Comparison of ENCODE assay signal across 8 mouse cellular contexts in the genomic region with DNA sequence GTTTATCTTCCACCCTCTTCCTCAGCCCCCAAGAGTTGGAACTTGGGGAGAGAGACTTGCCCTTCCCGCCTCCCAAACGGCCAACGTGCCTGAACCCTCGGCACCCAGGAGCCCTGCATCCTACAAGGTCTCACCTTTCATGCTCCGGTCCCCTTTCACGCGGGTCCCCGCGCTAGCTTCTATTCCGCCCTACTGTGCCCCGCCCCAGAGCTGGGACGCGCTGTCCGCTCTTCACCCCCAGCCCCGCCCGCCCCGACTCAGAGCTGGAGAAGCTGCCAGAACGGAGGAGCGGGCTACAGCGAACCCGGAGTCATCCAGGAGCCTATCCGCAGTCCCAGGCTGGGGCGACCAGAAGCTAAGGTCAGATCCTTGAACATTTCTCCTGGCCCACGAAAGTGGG. TPM values are rescaled to one million over a fixed set of nuclear protein-coding genes. Genes with fewer than 3 reads are reported as not detected.
A peak's percentile ranks its signal among the peaks of the same experiment; 100 is the strongest.
DNase-seq lines count a peak whose midpoint lies in the region; ATAC-seq and TF ChIP-seq lines count a peak whose summit lies in the region.

Gene Duoxa1, minus strand, starts transcription at position 195 of the 400 bp plus-strand sequence.

- WGBS in liver, adult 2 months, result 17% methylated on average over 24 of the region's 24 CpGs
- WGBS in forebrain, embryonic 10.5 days, result 2% methylated on average over 24 of the region's 24 CpGs
- WGBS in intestine, postnatal 0 days, result 4% methylated on average over 24 of the region's 24 CpGs
- 6% methylated on average over 24 of the region's 24 CpGs for WGBS in neural tube, embryonic 12.5 days

- TF ChIP-seq CTCF in liver, adult 2 months (IDR thresholded peaks at IDR 0.05; ENCODE audit: low read depth, low read length), result no peak
- no peak for TF ChIP-seq CTCF in intestine, postnatal 0 days (IDR thresholded peaks at IDR 0.05; ENCODE audit: low read depth)

- H3K4me1 ChIP-seq in liver, adult 2 months (ENCODE audit: control insufficient read depth, insufficient read depth, low read length), result peaks cover 5% of the 10 kb centered on the region
- peaks cover 12% of the 10 kb centered on the region for H3K4me1 ChIP-seq in forebrain, embryonic 10.5 days
- H3K4me1 ChIP-seq in intestine, postnatal 0 days (replicated peaks; ENCODE audit: control insufficient read depth, insufficient read depth, low read length), result no peaks in the 10 kb centered on the region; the same call in 1 of the 2 replicates
- H3K4me1 ChIP-seq in neural tube, embryonic 12.5 days, result peaks cover 10% of the 10 kb centered on the region; the same call in 1 of the 2 replicates

- H3K27ac ChIP-seq in liver, adult 2 months (replicated peaks; ENCODE audit: insufficient read depth, low read depth, low read length), result no peak within 1 kb of the TSS
- no peak within 1 kb of the TSS for H3K27ac ChIP-seq in forebrain, embryonic 10.5 days
- no peak within 1 kb of the TSS for H3K27ac ChIP-seq in intestine, postnatal 0 days (ENCODE audit: low read depth, low read length)
- H3K27ac ChIP-seq in neural tube, embryonic 12.5 days, result no peak within 1 kb of the TSS

- no peak for DNase-seq in liver, adult 2 months (ENCODE audit: extremely low read depth, low read depth, low spot score)
- no peak for DNase-seq in liver
- DNase-seq in forebrain, embryonic 10.5 days (ENCODE audit: extremely low spot score, low spot score), result peak; percentile 17
- no peak for DNase-seq in left cerebral cortex, adult 8-10 months (ENCODE audit: low spot score in 2 of 2)
- no peak for DNase-seq in ovary, postnatal 36 days (ENCODE audit: low spot score)
- no peak for DNase-seq in thymus, postnatal 25 days

- H3K4me2 ChIP-seq in intestine, postnatal 0 days (replicated peaks; ENCODE audit: low read depth), result peak within 1 kb of the TSS; percentile 68
- peak within 1 kb of the TSS; percentile 50 for H3K4me2 ChIP-seq in neural tube, embryonic 12.5 days (replicated peaks)

- no peak for TF ChIP-seq POLR2A in liver, adult 2 months (IDR thresholded peaks at IDR 0.05; ENCODE audit: extremely low read depth, insufficient read depth, low read length)

- no peaks in the 10 kb centered on the region for H3K9me3 ChIP-seq in forebrain, embryonic 10.5 days
- H3K9me3 ChIP-seq in intestine, postnatal 0 days (ENCODE audit: control insufficient read depth), result no peaks in the 10 kb centered on the region
- no peaks in the 10 kb centered on the region for H3K9me3 ChIP-seq in neural tube, embryonic 12.5 days

- H3K27me3 ChIP-seq in liver, adult 2 months (ENCODE audit: control insufficient read depth, insufficient read depth, low read length), result no peaks in the 10 kb centered on the region; the same call in none of the 2 replicates
- H3K27me3 ChIP-seq in forebrain, embryonic 10.5 days (ENCODE audit: poor library complexity, severe bottlenecking), result peaks cover 61% of the 10 kb centered on the region
- peaks cover 47% of the 10 kb centered on the region for H3K27me3 ChIP-seq in intestine, postnatal 0 days (replicated peaks; ENCODE audit: control insufficient read depth, insufficient read depth, low read length)
- peaks cover 43% of the 10 kb centered on the region for H3K27me3 ChIP-seq in neural tube, embryonic 12.5 days (replicated peaks)

- H3K4me3 ChIP-seq in liver, adult 2 months (ENCODE audit: insufficient read depth, low read depth, low read length), result peak within 1 kb of the TSS; percentile 34; the same call in 1 of the 2 replicates
- peak within 1 kb of the TSS; percentile 42 for H3K4me3 ChIP-seq in forebrain, embryonic 10.5 days
- peak within 1 kb of the TSS; percentile 29 for H3K4me3 ChIP-seq in intestine, postnatal 0 days (ENCODE audit: low read depth, low read length)
- no peak within 1 kb of the TSS for H3K4me3 ChIP-seq in neural tube, embryonic 12.5 days

- H3K79me2 ChIP-seq in liver, adult 2 months (ENCODE audit: control insufficient read depth, insufficient read depth, low read length), result no peaks in the 10 kb centered on the region

- no peaks in the 10 kb centered on the region for H3K36me3 ChIP-seq in liver, adult 2 months (ENCODE audit: control insufficient read depth, insufficient read depth, low read length)
- H3K36me3 ChIP-seq in forebrain, embryonic 10.5 days (replicated peaks), result no peaks in the 10 kb centered on the region
- H3K36me3 ChIP-seq in intestine, postnatal 0 days (ENCODE audit: control insufficient read depth, insufficient read depth), result no peaks in the 10 kb centered on the region
- H3K36me3 ChIP-seq in neural tube, embryonic 12.5 days, result no peaks in the 10 kb centered on the region

- ATAC-seq in intestine, postnatal 0 days, result peak; percentile 41
- ATAC-seq in neural tube, embryonic 12.5 days (ENCODE audit: low FRiP score, low read depth), result no peak

- no peak within 1 kb of the TSS for H3K9ac ChIP-seq in liver, adult 2 months (ENCODE audit: low read depth, low read length)
- no peak within 1 kb of the TSS for H3K9ac ChIP-seq in intestine, postnatal 0 days (ENCODE audit: low read depth, low read length)
- H3K9ac ChIP-seq in neural tube, embryonic 12.5 days, result no peak within 1 kb of the TSS

RNA-seq across cellular contexts. Expression of gene Duoxa1, which starts in this region (rescaled TPM):
- total RNA-seq in liver, adult 2 months (2014; rRNA removed), result not detected in 2 replicates
- not detected in 2 replicates for polyA plus RNA-seq in liver, adult 2 months (2012; rRNA removed)
- polyA plus RNA-seq in forebrain, embryonic 10.5 days (2016; fragmentation: Nextera tagmentation; extraction: Ambion mirVana), result not detected in 2 replicates
- polyA plus RNA-seq in intestine, postnatal 0 days (2015; fragmentation: Nextera tagmentation; extraction: Ambion mirVana), result not detected in 2 replicates
- polyA plus RNA-seq in neural tube, embryonic 12.5 days (2016; fragmentation: Nextera tagmentation; extraction: Ambion mirVana), result 0.23 TPM in 1 of 2 replicates, not detected in the other
- under 1 TPM in 1 of 4 experiments, not detected in 3; 0.55 TPM for total RNA-seq in left cerebral cortex, adult 8-10 months (2022)

Comparison
In these comparisons a context has a peak if more than half of its experiments do, and no peak if none do; other contexts are left out.
1. Peak in DNase-seq and H3K4me3 ChIP-seq in forebrain, embryonic 10.5 days; RNA of the gene not detected or under 1 TPM.
2. Peak in ATAC-seq, H3K4me3 ChIP-seq and H3K4me2 ChIP-seq in intestine, postnatal 0 days; RNA of the gene not detected or under 1 TPM.